Mouse (Mus musculus) liver, adult 2 months (tissue): ENCODE data around the gene Sgk1.

ENCODE experiments used
- CTCF ChIP-seq: fragments of 200-500 bp; IDR thresholded peaks from 2 replicates; pipeline ENCODE4 v1.5.1; 2011; ENCODE audit warnings: low read depth, low read length, control low read depth
- POLR2A ChIP-seq: fragments of 200-500 bp; IDR thresholded peaks from 2 replicates; pipeline ENCODE4 v1.6.1; 2011; ENCODE audit warnings: low read length, control low read depth; ENCODE audit not compliant: insufficient read depth; ENCODE audit errors: extremely low read depth

GRCm38 (mm10) chr10:21847931-21848670 is 33.9 kb upstream of the Sgk1 start:
- no peak for TF ChIP-seq CTCF
- TF ChIP-seq POLR2A, result no peak
